Mouse (Mus musculus): ENCODE data around the gene Prdm8.

The Prdm8 gene

GRCm38 (mm10) chr5:98184281-98184910, 17.4 kb downstream of the Prdm8 start:
- in situ Hi-C loops (cut with MboI, MseI): no loop called here

GRCm38 (mm10) chr5:98184971-98185805, 18.2 kb downstream of the Prdm8 start:
- in situ Hi-C loops (cut with MboI, MseI): loop anchor here (5.0 kb wide), 1 partner anchor 142 kb away; the partner anchor contains the start of gene Cfap299

- in situ Hi-C loops (cut with MboI, MseI): loop anchor here (5.0 kb wide), 1 partner anchor 141 kb away; the partner anchor contains the start of gene Cfap299
These were observed 19.1 kb downstream of the Prdm8 start for GRCm38 (mm10) chr5:98185806-98186751.

- in situ Hi-C loops (cut with MboI, MseI): loop anchor here (5.0 kb wide), 1 partner anchor 138 kb away; the partner anchor contains the start of gene Cfap299
These were observed 22.5 kb downstream of the Prdm8 start for GRCm38 (mm10) chr5:98189181-98190180.

- in situ Hi-C loops (cut with MboI, MseI): no loop called here
These were observed 25.4 kb downstream of the Prdm8 start for GRCm38 (mm10) chr5:98192295-98192983.

- in situ Hi-C loops (cut with MboI, MseI): loop anchor here (5.0 kb wide), 1 partner anchor 1073 kb away; no protein-coding TSS in a partner anchor
These were observed 28.0 kb downstream of the Prdm8 start for GRCm38 (mm10) chr5:98194959-98195358.

- in situ Hi-C loops (cut with MboI, MseI): loop anchor here (5.0 kb wide), 1 partner anchor 1076 kb away; no protein-coding TSS in a partner anchor
These were observed 31.6 kb downstream of the Prdm8 start for GRCm38 (mm10) chr5:98198412-98199218.

GRCm38 (mm10) chr5:98199219-98199552, 32.2 kb downstream of the Prdm8 start:
- in situ Hi-C loops (cut with MboI, MseI): loop anchor here (5.0 kb wide), 1 partner anchor 1077 kb away; no protein-coding TSS in a partner anchor

- in situ Hi-C loops (cut with MboI, MseI): loop anchor here (25.0 kb wide), 1 partner anchor 1939 kb away; no protein-coding TSS in a partner anchor
These were observed 34.6 kb downstream of the Prdm8 start for GRCm38 (mm10) chr5:98201606-98202005.

- in situ Hi-C loops (cut with MboI, MseI): loop anchor here (25.0 kb wide), 1 partner anchor 1941 kb away; no protein-coding TSS in a partner anchor
These were observed 36.0 kb downstream of the Prdm8 start for GRCm38 (mm10) chr5:98202996-98203395.

GRCm38 (mm10) chr5:98212501-98212900, 45.5 kb downstream of the Prdm8 start:
- in situ Hi-C loops (cut with MboI, MseI): loop anchor here (25.0 kb wide), 1 partner anchor 1950 kb away; no protein-coding TSS in a partner anchor

GRCm38 (mm10) chr5:98221956-98222355, 55.0 kb downstream of the Prdm8 start:
- in situ Hi-C loops (cut with MboI, MseI): loop anchor here (25.0 kb wide), 1 partner anchor 1960 kb away; no protein-coding TSS in a partner anchor

- in situ Hi-C loops (cut with MboI, MseI): no loop called here
These were observed 59.7 kb downstream of the Prdm8 start for GRCm38 (mm10) chr5:98226710-98227109.

GRCm38 (mm10) chr5:98229456-98229855, 62.5 kb downstream of the Prdm8 start:
- in situ Hi-C loops (cut with MboI, MseI): no loop called here

GRCm38 (mm10) chr5:98238466-98238865, 71.5 kb downstream of the Prdm8 start:
- in situ Hi-C loops (cut with MboI, MseI): no loop called here
